Comparison of ENCODE assay signal across 9 mouse cellular contexts in the genomic region with DNA sequence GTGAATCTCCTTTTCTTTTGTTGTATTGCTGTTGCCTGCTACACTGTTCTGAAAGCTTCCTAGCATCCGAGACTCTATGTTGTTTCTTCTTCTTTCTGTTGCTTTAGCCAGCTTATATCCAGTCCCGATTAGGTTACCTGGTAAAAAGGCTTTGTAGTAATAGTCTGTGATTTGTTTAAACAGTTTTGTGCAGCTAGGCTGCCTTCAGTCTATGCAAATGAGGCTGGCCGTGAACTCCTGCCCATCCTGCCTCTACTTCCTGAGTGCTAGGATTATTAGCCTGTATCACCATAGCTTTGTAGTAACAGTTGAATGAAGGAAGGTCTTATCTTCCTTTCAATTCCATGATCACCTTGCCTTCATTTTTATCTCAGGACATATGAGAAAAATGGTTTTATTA. TPM values are rescaled to one million over a fixed set of nuclear protein-coding genes. Genes with fewer than 3 reads are reported as not detected.
DNase-seq lines count a peak whose midpoint lies in the region; ATAC-seq lines count a peak whose summit lies in the region.
"Had no signal": no experiment of that assay in that cellular context is flagged by ENCODE, and none has a peak within 500 bp of the region (broad histone marks: within the 10 kb centered on the region; RNA-seq: fewer than 3 reads in every experiment).

No protein-coding gene starts in this region.

- H3K4me3 ChIP-seq in kidney, embryonic 15.5 days (replicated peaks), result peak overlapping the region; percentile 88
- peak overlapping the region; percentile 69; the same call in 1 of the 2 replicates for H3K4me3 ChIP-seq in embryonic facial prominence, embryonic 12.5 days
- H3K4me3 ChIP-seq in hindbrain, embryonic 16.5 days (ENCODE audit: low read length), result no peak overlapping the region
- peak overlapping the region; percentile 60; the same call in 1 of the 2 replicates for H3K4me3 ChIP-seq in midbrain, embryonic 14.5 days (replicated peaks; ENCODE audit: low read depth, low read length)

- H3K9me3 ChIP-seq in kidney, embryonic 15.5 days (replicated peaks), result no peaks in the 10 kb centered on the region
- H3K9me3 ChIP-seq in embryonic facial prominence, embryonic 12.5 days, result no peaks in the 10 kb centered on the region
- no peaks in the 10 kb centered on the region for H3K9me3 ChIP-seq in hindbrain, embryonic 16.5 days (ENCODE audit: control insufficient read depth, low read length)
- H3K9me3 ChIP-seq in midbrain, embryonic 14.5 days (ENCODE audit: control insufficient read depth, low read length), result no peaks in the 10 kb centered on the region

- 45% methylated on average over 3 of the region's 3 CpGs for WGBS in kidney, embryonic 15.5 days
- 47% methylated on average over 3 of the region's 3 CpGs for WGBS in embryonic facial prominence, embryonic 12.5 days
- WGBS in hindbrain, embryonic 16.5 days, result 46% methylated on average over 3 of the region's 3 CpGs
- 43% methylated on average over 3 of the region's 3 CpGs for WGBS in midbrain, embryonic 14.5 days

- peaks cover 21% of the 10 kb centered on the region for H3K4me1 ChIP-seq in kidney, embryonic 15.5 days
- peaks cover 12% of the 10 kb centered on the region; the same call in 1 of the 2 replicates for H3K4me1 ChIP-seq in embryonic facial prominence, embryonic 12.5 days
- peaks cover 8% of the 10 kb centered on the region for H3K4me1 ChIP-seq in hindbrain, embryonic 16.5 days (ENCODE audit: control insufficient read depth, insufficient read depth, low read depth, low read length)
- H3K4me1 ChIP-seq in midbrain, embryonic 14.5 days (ENCODE audit: control insufficient read depth, insufficient read depth, low read length), result peaks cover 10% of the 10 kb centered on the region; the same call in 1 of the 2 replicates

- no peak overlapping the region for H3K27ac ChIP-seq in kidney, embryonic 15.5 days
- no peak overlapping the region for H3K27ac ChIP-seq in embryonic facial prominence, embryonic 12.5 days
- H3K27ac ChIP-seq in hindbrain, embryonic 16.5 days (ENCODE audit: low read depth, low read length), result no peak overlapping the region
- H3K27ac ChIP-seq in midbrain, embryonic 14.5 days (replicated peaks; ENCODE audit: low read depth, low read length), result no peak overlapping the region

- H3K4me2 ChIP-seq in kidney, embryonic 15.5 days, result peak overlapping the region; percentile 84
- peak overlapping the region; percentile 61 for H3K4me2 ChIP-seq in embryonic facial prominence, embryonic 12.5 days (replicated peaks)
- peak overlapping the region; percentile 90; the same call in 1 of the 2 replicates for H3K4me2 ChIP-seq in hindbrain, embryonic 16.5 days (ENCODE audit: low read length)
- peak overlapping the region; percentile 85 for H3K4me2 ChIP-seq in midbrain, embryonic 14.5 days (ENCODE audit: low read length)

- H3K9ac ChIP-seq in kidney, embryonic 15.5 days, result peak overlapping the region; percentile 26; the same call in 1 of the 2 replicates
- no peak overlapping the region for H3K9ac ChIP-seq in embryonic facial prominence, embryonic 12.5 days
- no peak overlapping the region for H3K9ac ChIP-seq in hindbrain, embryonic 16.5 days (ENCODE audit: low read depth, low read length)
- no peak overlapping the region for H3K9ac ChIP-seq in midbrain, embryonic 14.5 days (replicated peaks; ENCODE audit: low read length)

- no peak for DNase-seq in kidney, postnatal 25 days
- DNase-seq in midbrain, embryonic 14.5 days, result no peak
- DNase-seq in right cerebral cortex, postnatal 14 days, result no peak
- DNase-seq in kidney, postnatal 14 days, result no peak
- no peak for DNase-seq in embryo, embryonic 10.5 days (ENCODE audit: low spot score)
- DNase-seq: spleen, adult 18-20 months had no signal

- ATAC-seq in kidney, embryonic 15.5 days (replicated peaks; ENCODE audit: low FRiP score), result no peak
- no peak for ATAC-seq in embryonic facial prominence, embryonic 12.5 days (ENCODE audit: insufficient number of reproducible peaks, insufficient read depth, low FRiP score, low TSS enrichment)
- ATAC-seq in hindbrain, embryonic 16.5 days, result no peak
- ATAC-seq in midbrain, embryonic 14.5 days (ENCODE audit: low FRiP score, low TSS enrichment), result no peak

- peaks cover 41% of the 10 kb centered on the region for H3K36me3 ChIP-seq in kidney, embryonic 15.5 days
- peaks cover 24% of the 10 kb centered on the region for H3K36me3 ChIP-seq in embryonic facial prominence, embryonic 12.5 days
- H3K36me3 ChIP-seq in hindbrain, embryonic 16.5 days (ENCODE audit: control insufficient read depth, insufficient read depth, low read length), result no peaks in the 10 kb centered on the region
- H3K36me3 ChIP-seq in midbrain, embryonic 14.5 days (ENCODE audit: control insufficient read depth, insufficient read depth, low read length), result 0 out of 2 replicates have a peak, but pooled peaks cover 3% of the 10 kb centered on the region

- no peaks in the 10 kb centered on the region for H3K27me3 ChIP-seq in kidney, embryonic 15.5 days
- H3K27me3 ChIP-seq in embryonic facial prominence, embryonic 12.5 days, result no peaks in the 10 kb centered on the region
- H3K27me3 ChIP-seq in hindbrain, embryonic 16.5 days (replicated peaks; ENCODE audit: control insufficient read depth, insufficient read depth, low read length), result no peaks in the 10 kb centered on the region
- no peaks in the 10 kb centered on the region for H3K27me3 ChIP-seq in midbrain, embryonic 14.5 days (ENCODE audit: control insufficient read depth, insufficient read depth, low read length)

RNA-seq across cellular contexts. Expression of gene Cep55, which starts 1.5 kb away (rescaled TPM):
- polyA plus RNA-seq in kidney, embryonic 15.5 days (2015; fragmentation: Nextera tagmentation; extraction: Ambion mirVana), result 29.6 and 30.0 TPM in 2 replicates
- polyA plus RNA-seq in embryonic facial prominence, embryonic 12.5 days (2016; fragmentation: Nextera tagmentation; extraction: Ambion mirVana), result 23.8 and 26.7 TPM in 2 replicates
- 5.4 and 6.5 TPM in 2 replicates for polyA plus RNA-seq in hindbrain, embryonic 16.5 days (2015; fragmentation: Nextera tagmentation; extraction: Ambion mirVana)
- 2.8 and 10.0 TPM in 2 replicates for polyA plus RNA-seq in midbrain, embryonic 14.5 days (2014; fragmentation: Nextera tagmentation; extraction: Ambion mirVana)

RNA-seq across cellular contexts. Expression of gene Myof, which starts 12.9 kb away (rescaled TPM):
- 13.6 and 16.5 TPM in 2 replicates for polyA plus RNA-seq in kidney, embryonic 15.5 days (2015; fragmentation: Nextera tagmentation; extraction: Ambion mirVana)
- 13.5 and 15.0 TPM in 2 replicates for polyA plus RNA-seq in embryonic facial prominence, embryonic 12.5 days (2016; fragmentation: Nextera tagmentation; extraction: Ambion mirVana)
- 1.6 and 2.8 TPM in 2 replicates for polyA plus RNA-seq in hindbrain, embryonic 16.5 days (2015; fragmentation: Nextera tagmentation; extraction: Ambion mirVana)
- 0.15 and 1.1 TPM in 2 replicates for polyA plus RNA-seq in midbrain, embryonic 14.5 days (2014; fragmentation: Nextera tagmentation; extraction: Ambion mirVana)

RNA-seq across cellular contexts. Expression of gene Ffar4, which starts 40.6 kb away (rescaled TPM):
- 1.4 and 1.7 TPM in 2 replicates for polyA plus RNA-seq in kidney, embryonic 15.5 days (2015; fragmentation: Nextera tagmentation; extraction: Ambion mirVana)
- polyA plus RNA-seq in embryonic facial prominence, embryonic 12.5 days (2016; fragmentation: Nextera tagmentation; extraction: Ambion mirVana), result not detected in 2 replicates
- 0.46 and 0.51 TPM in 2 replicates for polyA plus RNA-seq in hindbrain, embryonic 16.5 days (2015; fragmentation: Nextera tagmentation; extraction: Ambion mirVana)
- 0.14 and 0.15 TPM in 2 replicates for polyA plus RNA-seq in midbrain, embryonic 14.5 days (2014; fragmentation: Nextera tagmentation; extraction: Ambion mirVana)
